Mouse (Mus musculus): ENCODE results near the gene Sox14.

Sox14 gene

DNA sequence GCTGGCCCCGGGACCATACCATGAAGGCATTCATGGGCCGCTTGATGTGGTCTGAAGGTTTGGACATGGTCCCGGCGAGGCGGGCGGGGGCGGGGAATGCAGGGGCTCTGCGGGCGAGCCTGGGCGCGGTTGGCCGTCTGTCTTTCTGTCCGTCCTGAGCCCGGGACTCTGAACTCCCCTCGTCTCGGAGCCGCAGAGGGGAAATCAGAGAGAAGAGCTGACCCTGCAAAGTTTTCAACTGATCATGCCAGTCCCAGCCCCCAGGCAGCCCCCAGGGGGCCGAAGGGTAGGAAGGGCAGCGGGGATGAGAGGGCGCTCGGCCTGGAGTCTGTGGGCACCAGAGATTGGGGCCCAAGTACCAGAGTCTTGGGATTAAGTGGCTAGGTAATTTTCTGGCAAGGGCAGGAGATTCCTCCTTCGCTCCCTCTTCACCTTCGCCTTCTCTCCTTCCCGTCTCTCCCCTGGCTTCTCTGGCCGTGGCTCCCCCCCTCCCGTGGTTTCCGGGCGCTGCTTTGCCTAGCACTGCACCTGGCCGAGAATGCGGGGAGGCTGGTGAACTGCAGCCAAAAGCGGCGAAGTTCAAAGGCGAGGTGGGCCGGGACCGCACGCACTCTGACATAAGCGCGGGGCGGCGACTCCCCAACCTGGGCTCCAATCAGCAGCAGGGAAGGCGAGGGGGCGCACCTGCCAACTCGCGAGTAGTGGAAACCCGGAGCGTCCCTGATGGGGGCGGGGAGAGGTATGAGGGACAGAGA lies at the start of gene Sox14:
TSS of gene Sox14 (minus strand) at position 553 of the 755 bp plus-strand sequence.
- DNase-seq (ENCODE audit: low read depth): no peak

DNA sequence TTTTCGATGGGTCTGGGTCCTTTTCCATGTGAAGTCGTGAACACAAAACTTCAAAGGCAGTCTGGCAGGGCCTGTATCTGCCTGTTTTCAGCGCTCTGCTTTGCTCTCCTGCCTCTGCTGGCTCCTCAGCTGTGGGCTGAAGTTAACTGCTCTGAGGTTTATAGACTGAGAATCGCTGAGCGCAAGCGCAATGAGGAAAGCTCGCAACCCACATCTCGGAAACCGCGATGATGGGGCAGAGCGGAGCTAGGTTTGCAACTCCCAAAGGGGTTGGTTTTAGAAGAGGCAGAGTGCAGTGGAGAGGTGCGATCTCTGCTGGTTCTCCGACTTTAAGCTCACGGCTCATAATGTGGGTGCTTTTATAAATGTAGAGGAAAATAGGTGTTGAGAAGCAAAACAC lies 3.3 kb upstream of the Sox14 start:
- DNase-seq (ENCODE audit: low read depth): no peak

DNA sequence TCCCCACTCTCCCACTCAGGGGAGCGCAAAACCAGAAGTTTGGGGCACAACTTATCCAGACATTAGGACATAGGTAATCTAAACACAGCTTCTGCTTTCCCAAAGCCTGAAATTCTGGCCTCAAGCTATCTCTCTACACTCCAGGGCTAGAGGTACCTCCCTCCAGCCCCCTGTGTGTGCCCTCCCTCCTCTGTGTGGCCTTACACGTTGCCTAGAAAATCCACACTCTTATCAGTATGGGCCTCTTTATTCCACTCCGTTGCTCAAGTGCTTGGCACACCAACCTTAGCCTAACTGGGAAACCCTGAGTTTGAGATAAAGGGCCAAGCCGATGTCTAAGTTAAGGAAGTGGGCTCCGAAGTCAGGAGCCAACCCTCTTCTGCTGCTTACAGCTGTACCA lies 2.6 kb upstream of the Sox14 start:
- no peak for DNase-seq (ENCODE audit: low read depth)

DNA sequence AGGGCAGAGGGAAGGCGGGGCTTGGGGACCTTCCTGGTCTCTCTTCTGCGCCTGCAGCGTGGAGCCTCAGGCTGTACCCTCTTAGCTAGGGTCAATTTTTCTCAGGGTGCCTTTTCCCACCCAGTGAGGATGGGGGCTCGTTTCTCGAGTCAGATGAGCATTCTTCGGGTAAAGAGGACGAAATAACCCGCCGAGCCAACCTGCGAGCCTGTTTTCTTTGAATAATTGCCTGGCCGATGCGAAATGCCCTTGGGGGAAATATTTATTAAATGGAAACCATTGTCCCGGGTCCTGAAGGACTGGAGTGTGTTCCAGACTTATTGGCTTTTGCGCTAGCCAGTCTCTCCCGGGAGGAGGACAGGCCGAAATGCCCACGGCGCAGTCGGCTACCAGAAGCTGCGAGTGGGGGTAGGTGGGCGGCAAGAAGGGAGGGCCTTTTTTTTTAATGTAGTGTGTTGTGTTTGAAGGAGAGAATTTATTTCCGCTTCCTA lies 1.1 kb upstream of the Sox14 start:
- DNase-seq (ENCODE audit: low read depth): no peak

DNA sequence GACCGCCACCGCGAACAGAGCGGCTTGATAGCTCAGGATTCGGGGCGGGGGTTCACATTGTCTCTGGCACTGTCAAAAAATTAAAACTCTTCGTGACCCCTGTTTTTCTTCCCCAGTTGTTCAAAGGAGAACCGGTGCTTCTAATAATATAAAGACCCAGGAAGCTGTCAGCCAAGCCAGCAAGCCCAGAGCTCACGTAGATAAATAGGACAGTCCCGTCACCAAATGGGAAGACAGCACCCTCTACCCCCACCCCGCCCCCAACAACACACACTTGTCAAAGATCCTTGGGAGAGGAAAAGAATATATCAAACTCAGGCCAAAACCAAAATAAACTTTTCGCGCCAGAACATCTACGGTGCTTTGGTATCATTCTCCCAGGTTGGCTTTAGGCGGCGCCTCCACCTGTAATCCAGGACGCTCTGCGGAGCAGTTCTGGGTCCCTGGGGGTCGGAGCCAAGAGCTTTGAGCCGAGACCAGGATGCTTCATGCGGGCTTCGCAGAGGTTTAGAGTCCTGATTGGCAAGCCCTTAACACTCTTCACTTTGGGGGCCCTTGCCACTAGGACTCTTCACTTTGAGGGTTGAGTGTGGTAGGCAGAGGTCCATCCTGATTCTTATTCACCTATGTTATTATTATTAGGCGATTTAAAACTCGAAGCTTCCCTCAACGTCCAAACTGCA lies 544 bp upstream of the Sox14 start:
- no peak for DNase-seq (ENCODE audit: low read depth)

DNA sequence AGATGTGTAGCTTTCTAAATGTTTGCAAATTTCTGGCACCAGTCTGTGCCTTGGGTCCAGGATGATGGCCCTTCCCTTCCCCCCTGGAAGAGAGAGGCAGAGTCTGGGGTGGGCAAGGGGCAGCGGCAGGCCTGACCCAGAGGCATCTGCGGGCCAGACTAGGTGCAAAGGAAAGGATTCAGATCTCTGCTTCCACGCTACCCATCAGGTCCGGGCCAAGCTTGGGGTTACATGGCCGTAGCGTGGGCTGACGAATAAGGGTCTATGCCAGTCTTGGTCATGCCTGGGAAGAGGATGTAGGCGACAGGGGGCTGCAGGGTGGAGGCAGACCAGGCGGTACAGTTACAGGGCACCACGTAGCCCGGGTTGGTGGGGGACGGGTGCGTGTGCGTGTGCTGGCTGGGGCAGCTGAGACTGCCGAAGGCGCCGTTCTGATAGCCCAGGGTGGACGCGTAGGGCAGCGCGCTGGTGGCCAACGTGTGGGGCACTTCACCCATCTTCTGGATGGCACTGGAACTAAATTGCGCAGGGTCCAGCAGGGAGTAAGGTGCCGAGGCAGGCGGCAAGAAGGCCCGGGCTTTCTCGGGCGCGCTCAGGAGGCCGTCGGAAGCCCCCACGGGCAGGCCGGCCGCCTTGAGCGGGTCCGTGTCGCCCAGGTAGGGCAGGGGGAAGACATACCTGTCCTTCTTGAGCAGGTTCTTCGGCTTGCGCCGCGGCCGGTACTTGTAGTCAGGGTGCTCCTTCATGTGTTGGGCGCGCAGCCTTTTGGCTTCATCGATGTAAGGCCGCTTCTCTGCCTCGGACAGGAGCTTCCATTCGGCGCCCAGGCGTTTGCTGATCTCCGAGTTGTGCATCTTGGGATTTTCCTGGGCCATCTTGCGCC lies 994 bp downstream of the Sox14 start:
- no peak for DNase-seq (ENCODE audit: low read depth)

DNA sequence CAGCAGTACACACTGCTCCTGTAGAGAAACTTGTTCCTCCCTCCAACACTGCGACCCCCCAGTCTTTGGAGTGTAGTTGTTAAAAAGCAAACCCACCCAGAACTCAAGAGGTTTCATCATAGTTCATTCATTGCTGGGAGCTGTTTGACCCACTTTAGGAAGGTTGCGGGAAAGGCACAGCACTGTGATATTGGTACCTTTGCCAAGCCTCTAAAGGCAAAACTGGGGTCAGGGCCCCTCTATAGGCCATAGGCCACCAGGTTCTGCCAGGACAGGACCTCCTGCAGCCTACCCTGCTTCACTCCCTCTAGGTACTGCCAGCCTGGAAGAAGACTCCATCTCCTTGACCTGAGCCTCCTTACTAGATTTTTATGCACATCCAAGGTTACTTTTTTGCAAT lies 2.2 kb downstream of the Sox14 start:
- DNase-seq (ENCODE audit: low read depth): no peak

DNA sequence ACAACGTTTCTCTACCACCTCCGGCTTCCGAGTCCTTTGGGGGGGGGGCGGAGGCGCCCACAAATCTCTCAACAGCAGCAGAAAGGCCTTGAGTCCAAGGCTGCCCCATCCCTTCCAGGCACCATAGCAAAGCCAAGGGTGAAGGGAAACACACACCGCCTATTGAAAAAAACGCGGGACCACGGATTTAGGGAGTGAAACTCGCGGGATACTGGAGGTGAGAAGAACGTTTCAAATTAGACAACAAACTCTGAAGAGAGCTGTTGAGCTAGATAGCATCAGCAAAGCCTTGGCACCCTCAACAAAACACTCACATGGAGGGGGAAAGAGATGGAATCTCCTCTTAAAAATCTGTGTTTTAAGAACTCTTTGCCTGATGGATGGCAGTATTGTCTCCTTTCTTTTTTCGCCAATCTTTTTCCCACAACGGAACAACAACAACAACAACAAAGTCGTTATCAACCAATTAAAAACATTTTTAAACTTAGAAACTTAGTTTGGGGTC lies 2.8 kb downstream of the Sox14 start:
- no peak for DNase-seq (ENCODE audit: low read depth)

DNA sequence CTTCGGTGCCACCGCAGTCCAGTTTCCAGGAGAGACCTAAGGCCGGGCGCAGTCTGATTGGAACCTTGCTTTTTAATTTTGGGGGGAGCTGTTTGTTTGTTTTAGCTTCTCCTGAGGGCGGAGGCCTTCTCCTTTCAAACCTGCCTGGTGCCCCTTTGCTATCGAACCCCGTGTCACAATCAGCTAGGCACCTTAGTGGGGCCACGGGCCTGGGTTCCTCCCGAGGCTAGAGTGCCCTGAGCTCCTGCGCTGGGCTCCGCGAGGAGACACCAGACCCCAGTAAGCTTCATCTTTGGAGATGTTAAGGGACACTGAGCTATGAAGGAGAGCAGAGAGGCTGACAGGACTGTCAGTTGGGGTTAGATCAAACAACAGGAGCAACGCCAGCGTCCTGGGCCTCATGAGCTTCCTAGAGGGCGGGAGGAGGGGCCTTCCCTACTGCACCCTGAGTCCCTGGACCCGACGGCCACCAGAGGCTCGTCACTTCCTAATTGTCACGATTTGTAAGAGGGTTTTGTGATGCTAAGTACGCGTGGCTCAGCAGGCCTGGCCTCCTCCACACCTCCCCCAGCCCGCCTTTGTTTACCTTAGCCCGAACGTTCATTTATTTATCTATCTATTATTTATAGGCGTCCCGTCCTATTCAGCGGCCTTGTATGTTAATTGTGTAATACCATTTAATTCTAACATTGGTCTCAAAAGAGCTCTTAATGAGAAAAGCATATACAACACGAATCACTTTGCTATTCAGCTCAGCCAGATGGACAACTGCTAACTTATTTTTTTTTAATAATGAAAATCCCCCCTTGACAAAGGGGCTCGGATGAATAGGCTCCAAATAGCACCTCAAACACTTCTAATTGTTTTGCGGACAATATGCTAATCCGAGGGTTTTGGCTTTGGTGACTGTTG lies 3.5 kb downstream of the Sox14 start:
- DNase-seq (ENCODE audit: low read depth): no peak

DNA sequence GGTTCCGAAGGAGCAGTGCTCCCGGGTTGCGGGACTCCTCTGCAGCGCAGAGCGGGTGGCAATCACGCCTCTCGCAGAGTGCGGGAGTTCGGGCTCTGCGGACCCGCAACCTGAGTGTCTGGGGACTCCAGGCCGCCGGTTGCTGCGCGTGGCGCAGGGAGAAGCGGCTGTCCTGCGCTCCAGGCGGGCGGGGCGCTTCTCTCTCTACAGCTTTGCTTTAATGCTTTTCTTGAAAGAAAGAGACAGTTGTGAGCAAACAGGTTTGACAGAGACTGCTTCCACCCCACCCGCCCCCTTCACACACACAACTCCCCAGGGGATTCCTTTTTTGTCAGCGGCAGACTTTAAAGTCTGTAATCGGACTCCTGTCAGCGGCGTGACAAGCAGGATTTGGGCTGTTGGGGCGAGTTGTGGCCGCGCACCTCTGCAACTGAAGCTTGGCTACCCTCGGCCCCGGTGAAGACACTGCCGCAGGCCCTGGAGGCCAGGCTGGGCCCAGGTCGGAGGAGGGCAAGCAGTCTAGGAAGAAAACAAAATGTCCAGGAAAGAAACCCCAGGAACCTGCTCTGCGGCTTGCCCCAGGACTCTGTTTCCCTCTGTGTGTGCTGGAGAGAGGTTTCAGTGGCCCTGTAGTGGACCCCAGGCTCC lies 4.3 kb downstream of the Sox14 start:
- DNase-seq (ENCODE audit: low read depth): no peak

DNA sequence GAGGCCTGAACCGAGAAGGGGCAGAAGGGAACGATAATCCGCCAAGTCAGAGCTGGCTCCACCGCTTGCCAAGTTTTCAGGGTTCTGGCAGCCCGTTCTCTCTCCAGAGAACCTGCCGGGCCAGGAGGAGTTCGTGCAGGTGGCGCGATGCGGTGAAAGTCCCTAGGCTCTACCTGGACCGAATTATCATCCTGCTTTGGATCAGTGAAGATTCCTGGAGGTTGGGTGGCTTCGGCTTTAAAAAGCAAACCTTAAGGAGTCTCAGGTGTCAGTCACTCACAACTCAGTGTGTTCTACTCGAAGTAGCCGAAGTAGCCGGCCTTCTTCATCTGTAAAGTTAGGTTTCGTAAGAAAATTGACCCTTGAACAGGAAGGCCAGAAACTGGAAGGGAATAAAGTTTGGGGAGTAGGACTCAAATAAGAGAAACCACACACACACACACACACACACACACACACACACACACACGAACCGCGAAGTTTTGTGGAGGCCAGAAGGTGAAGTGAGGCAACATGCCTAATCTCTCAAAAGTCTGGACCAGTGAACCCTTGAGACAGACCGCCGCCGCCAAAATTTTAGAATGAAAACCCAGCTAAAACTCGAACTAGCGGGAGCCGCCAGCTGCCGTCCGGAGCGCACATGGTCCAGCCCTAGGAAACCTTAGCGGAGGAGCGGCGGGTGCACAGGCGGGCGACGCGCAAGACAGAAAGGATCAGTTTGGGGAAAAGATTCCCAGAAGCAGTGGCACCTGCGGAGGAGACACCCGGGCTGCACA lies 5.0 kb downstream of the Sox14 start:
- no peak for DNase-seq (ENCODE audit: low read depth)

DNA sequence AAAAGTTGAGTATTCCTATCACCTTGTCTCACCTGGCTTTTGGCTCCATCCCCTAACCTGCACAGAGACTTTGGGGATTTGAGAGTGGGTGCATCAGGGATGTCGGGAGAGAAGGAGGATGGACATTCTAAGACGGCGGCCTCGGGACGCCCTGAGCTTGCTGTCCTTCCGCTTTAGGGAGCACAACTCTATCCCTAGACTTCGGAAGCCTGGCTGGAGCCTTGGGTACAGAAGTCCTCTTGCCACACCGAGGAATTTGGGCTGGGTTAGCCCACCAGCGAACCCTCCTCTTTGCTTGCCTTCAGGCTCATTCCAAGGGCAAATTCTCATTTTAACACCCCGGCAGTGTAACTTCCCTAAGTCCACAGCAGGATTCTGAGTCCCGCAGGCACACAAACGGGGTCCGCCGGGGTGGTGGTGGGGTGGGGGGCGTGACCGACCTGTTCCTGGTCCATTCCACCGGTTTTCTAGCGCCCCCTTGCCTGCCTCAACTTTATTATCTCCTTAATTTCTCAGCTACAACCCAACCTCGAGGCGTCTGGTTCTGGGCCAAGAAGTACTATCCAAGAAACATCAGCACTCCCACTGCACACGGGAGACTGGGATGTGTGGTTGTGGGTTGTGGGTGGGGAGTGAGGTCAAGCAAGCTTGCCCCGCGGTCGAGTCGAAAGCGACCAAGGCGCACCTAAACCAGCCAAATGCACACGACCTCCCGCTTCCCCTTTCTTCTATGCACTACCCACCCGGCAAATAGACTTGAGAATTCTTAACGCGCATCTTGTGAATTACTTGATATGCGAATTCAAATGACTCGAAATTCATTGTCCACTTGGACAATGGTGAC lies 5.8 kb downstream of the Sox14 start:
- no peak for DNase-seq (ENCODE audit: low read depth)

DNA sequence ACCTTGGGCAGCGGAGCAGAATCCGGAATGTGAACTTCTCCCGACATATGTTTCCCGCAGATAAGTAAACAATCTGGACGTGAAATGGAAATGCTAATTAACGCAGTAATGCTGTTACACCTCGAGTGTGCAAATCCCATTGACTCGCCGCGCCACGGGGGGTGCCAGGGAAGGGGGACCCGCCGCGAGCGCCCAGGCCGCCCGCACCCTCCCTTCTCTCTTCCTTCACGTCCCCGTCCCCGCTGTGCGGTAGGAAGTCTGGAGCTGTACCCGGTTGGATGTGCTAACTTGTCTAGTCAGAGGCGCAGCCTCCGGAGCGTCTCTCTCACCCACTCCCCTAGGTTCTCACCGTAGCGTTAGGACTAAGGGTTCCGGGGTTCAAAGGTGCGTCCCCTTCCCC lies 6.7 kb downstream of the Sox14 start:
- DNase-seq (ENCODE audit: low read depth): no peak

DNA sequence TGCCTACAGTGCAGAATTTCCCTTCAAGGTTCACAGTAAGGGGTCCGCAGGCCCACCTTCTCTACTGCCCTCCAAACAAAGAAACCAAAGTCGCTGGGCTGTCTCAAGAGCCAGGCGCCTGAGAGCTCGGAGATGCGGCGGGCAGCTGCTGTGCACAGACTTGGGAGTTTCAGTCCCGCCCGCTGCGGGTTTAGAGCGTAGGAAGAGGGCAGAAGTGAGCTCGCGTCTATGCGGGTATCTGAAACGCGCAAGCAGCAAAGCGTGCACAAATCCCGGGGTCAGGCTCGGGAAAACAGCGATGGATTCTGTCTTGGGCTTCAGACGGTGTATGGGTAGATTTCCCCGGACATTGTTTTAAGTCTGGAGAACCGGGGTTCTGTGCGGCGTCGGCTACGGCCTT lies 7.4 kb downstream of the Sox14 start:
- no peak for DNase-seq (ENCODE audit: low read depth)

DNA sequence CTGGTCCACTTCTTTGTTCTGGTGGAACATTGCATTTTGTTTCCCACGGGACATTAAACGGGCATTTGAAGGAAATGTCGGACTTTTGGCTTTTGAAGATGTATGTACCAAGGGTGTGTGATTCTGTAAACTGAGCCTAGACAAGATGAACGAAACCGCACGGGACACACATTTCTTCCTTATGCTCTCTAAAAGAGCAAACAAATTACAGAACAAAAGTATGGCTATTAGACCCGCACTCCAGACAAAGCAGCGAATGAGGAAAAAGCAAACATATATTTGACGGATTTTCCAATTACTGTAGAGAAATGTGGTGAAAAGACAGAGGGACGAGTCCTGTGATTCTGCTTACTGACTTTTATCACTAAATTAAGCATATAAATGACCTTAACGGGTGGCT lies 7.9 kb downstream of the Sox14 start:
- DNase-seq (ENCODE audit: low read depth): no peak

DNA sequence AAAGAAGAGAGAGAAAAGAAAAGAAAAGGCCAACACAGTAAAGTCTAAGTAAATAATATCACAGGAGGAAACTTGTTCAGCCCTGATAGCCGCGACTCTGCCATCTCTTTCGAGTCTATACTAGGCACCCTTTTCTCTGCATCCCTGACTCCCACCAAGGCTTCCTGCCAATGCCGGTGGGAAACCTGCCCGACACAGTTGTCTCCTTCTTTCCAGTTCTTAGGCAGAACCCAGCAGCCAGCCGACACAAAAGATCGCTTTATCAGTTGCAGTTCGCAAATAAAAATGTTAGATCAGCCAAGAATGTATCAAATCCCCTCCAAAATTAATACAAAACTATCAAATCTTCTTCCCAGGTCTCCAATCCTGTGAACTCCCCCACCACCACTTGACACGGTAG lies 13.0 kb downstream of the Sox14 start:
- no peak for DNase-seq (ENCODE audit: low read depth)

DNA sequence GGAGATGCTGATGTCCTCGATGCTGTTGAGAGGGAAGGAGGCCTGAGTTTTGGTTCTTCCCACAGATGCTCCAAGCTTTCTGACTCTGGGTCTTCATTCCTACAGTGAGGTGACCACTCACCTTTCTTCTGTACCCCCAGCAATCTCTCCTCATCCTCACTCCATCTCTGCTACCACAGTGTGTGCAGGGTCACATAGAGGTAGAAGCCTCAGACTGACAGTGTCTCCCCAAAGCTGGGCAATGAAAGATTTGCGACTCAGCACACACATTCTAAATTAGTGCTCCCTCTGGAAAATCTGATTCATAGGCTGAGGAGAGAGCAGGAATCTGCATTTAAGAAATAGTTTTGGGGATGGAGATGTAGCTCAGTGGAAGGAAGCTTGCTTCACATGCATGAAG lies 21.5 kb downstream of the Sox14 start:
- no peak for DNase-seq (ENCODE audit: low read depth)

DNA sequence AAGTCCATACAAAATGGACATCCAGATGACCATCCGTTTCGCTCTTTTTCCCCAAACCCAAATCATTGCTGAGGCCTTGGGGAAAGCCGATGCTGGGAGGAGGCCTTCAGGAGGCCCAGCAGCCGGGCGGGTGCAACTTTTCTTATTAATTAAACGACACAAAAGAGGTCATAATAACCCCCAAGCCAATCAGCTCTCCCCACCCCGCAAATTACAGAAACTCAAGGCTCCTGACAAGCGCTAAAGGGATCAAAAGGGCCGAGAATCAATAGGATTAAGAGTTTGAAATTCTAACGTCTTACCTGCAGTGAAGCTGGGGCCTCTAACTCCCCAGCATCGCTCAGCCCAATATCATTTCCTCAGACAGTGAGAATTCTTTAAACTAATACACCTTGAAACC lies 22.6 kb downstream of the Sox14 start:
- no peak for DNase-seq (ENCODE audit: low read depth)

DNA sequence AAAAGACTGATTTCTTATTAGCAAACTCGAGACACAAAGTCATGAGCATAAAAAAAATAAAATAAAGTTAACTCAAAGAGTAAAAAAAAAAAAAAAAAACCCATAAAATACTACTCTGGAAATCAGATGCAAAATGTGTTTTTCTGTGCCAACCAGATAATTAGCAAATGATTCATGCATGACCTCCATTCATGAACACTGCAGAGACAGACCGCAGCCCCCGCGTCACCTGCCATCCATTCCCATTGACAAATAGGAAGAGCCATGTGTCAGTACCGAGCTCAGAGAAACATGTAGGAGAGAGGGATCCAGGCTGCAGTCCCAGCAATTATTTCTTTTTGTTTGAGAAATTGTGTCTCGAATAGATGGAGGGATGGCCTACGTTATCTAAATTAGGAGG lies 25.6 kb downstream of the Sox14 start:
- no peak for DNase-seq (ENCODE audit: low read depth)
